Mouse (Mus musculus) ES-Bruce4 (cell line): ENCODE measurements at regions not wholly inside any gene's neighbourhood (a gene's known extent, or its start where the extent isn't known, plus 50 kb on each side); places are given as distances from the start of the nearest gene placed in this dataset.

Experiments used
- CTCF ChIP-seq: IDR thresholded peaks from one replicate; pipeline ENCODE4 v1.8.1; 2011; ENCODE audit warnings: low read depth, low read length
- EP300 ChIP-seq: IDR thresholded peaks from 2 replicates; pipeline ENCODE4 v1.6.1; 2011; ENCODE audit warnings: low read depth, low read length; ENCODE audit not compliant: insufficient read depth
- POLR2A ChIP-seq: IDR thresholded peaks from one replicate; pipeline ENCODE4 v1.8.1; 2011; ENCODE audit warnings: low read length; ENCODE audit not compliant: insufficient read depth

GRCm38 (mm10) chr2:139207649-139208048, 286.1 kb upstream of the Sptlc3 start:
- TF ChIP-seq POLR2A (no peak), CTCF (no peak), EP300 (no peak)
